Mouse (Mus musculus) spleen, postnatal 14 days (tissue): Measurements from ENCODE around the gene Psg26.
"Not testable (repeated sequence)": the region's sequence is repeated elsewhere in the genome, so short reads cannot be mapped to it uniquely, and the experiment has no call there.

Experiments
- DNase-seq, 2 experiments: peaks; one replicate each; pipeline ENCODE4 v3.0.0; 2021 to 2022; ENCODE audit warnings: low spot score in 2 of 2

The Psg26 gene

GRCm38 (mm10) chr7:18484077-18484476 lies at the start of gene Psg26:
Gene Psg26 (minus strand): TSS chr7:18484177.
- DNase-seq, result no peak

DNA sequence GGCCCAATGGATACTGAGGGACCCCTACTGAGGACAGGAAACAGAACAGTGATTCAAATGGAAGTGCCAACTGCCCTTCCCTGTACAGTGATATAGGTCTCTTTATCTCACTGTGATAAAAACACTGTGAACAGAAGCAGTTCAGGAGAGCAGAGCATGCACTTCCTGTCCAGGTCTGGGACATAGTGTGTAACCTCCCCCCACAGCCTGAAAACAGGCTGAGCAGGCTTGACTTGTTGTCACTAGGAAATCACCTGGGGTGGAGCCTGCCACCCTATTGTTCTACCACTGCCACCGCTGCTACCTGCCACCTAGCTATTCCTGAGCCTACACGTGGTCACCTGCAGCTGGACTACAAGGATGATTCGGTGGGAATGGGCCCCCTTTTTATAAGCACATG lies 49.4 kb upstream of the Psg26 start:
- DNase-seq, result no peak

DNA sequence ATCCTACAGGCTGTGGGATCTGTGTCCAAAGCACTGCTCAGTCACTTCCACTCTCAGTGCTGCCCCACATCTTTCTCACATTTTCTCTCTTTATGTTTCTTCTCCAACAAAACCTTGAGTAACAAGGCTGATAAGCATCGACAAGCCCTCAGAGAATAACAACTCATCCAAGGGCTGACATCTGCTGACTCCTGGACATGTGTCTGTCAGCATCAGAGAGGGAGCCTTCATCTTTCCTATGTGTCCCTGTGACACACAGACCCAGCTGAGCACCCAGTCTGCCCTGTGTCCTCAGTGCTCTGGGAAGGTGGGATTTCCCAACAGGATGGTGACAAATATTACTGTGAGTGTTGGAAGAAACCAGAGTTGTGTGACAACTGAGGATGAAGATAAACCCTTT lies 48.2 kb upstream of the Psg26 start, which contains the start of gene Psg25:
Psg25 (minus strand) TSS at position 101 of the 400 bp plus-strand sequence.
- DNase-seq, result no peak

GRCm38 (mm10) chr7:18524668-18525067 lies 40.7 kb upstream of the Psg26 start:
- no peak for DNase-seq

GRCm38 (mm10) chr7:18512848-18513247 lies 28.9 kb upstream of the Psg26 start:
- DNase-seq, result not testable (repeated sequence)

DNA sequence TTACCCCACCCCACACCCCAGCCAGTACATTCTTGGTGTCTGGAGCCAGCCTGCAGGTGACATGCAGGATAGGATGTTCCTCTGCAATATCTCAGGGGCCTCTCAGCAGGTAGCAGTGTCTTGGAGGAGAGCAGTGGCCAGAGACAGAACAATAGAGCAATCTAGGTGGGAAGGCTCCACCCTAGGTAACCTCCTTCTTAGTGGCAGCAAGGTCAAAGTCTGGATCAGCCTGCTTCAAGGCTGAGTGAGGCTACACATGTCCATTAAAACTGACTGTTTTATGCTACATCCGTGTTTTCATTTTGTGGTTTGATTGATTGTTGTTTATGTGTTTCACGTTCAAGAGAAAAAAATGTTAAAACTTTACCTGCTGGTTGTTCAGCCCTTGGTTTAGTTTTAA lies 28.4 kb upstream of the Psg26 start:
- not testable (repeated sequence) for DNase-seq

GRCm38 (mm10) chr7:18511479-18511878 lies 27.5 kb upstream of the Psg26 start:
- DNase-seq, result no peak

DNA sequence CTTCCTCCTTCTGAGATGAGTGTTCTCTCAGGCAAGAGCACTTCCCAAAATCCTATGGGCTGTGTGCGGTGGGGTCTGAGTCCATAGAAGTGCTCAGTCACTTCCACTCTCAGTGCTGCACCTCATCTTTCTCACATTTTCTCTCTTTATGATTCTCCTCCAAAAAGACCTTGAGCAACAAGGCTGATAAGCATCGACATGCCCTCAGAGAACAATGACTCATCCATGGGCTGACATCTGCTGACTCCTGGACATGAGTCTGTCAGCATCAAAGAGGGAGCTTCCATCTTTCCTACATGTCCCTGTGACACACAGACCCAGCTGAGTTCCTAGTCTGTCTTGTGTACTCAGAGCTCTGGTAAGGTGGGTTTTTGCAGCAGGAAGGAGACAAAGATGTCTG lies 52.0 kb downstream of the Psg26 start, which contains the start of gene Psg28:
Psg28 (minus strand) TSS at position 101 of the 400 bp plus-strand sequence.
- DNase-seq, result not testable (repeated sequence)
